Comparison of ENCODE assay signal across 8 mouse cellular contexts in the genomic region with DNA sequence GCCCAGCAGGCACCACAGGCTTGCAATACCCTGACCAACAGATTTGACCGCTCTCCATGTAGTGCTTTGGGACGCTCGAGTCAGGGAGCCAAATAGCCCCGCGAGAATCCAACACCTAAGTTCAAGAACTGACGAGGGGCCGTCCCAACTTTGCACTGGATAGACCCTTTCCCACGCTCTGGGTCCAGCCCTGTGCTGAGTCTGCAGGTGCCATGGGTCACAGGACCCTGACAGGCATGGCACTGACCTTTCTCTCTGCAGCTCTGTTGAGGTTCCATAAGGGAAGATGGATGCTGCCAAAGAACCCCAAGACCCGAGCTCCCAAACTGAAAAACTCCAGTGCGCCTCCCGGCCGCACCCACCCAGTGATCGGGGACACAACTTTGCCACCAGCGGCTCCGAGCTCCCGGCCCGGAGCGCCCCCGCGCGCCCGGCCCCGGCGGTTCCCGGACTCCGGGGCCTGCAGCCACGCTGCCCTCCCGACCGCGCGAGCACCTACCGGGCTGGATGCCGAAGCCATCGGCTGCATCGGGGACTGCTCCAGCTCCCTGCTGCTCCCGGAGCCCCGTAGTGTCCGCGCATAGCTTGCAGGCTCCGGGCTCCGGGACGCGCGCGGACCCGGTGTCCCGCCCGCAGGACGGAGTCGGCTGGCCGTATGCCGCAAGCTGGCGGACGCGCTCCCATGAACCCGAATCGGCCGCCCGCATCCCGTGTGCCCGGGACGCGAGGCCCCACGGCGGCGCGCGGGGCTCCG. TPM values are rescaled to one million over a fixed set of nuclear protein-coding genes. Genes with fewer than 3 reads are reported as not detected.
A peak's percentile ranks its signal among the peaks of the same experiment; 100 is the strongest.
DNase-seq lines count a peak whose midpoint lies in the region; ATAC-seq and TF ChIP-seq lines count a peak whose summit lies in the region.

No protein-coding gene starts in this region.

- H3K9me3 ChIP-seq in erythroblast, embryonic 14.5 days (ENCODE audit: control insufficient read depth, low read length): no peaks in the 10 kb centered on the region
- H3K9me3 ChIP-seq in limb, embryonic 13.5 days: no peaks in the 10 kb centered on the region
- no peaks in the 10 kb centered on the region for H3K9me3 ChIP-seq in midbrain, embryonic 13.5 days
- no peaks in the 10 kb centered on the region for H3K9me3 ChIP-seq in stomach, embryonic 16.5 days (replicated peaks; ENCODE audit: control insufficient read depth, low read length)

- peaks cover 12% of the 10 kb centered on the region for H3K4me1 ChIP-seq in erythroblast, embryonic 14.5 days (ENCODE audit: control insufficient read depth)
- peaks cover 34% of the 10 kb centered on the region for H3K4me1 ChIP-seq in kidney, adult 2 months (ENCODE audit: control insufficient read depth, insufficient read depth, low read length)
- H3K4me1 ChIP-seq in limb, embryonic 13.5 days: peaks cover 46% of the 10 kb centered on the region
- H3K4me1 ChIP-seq in midbrain, embryonic 13.5 days (replicated peaks): peaks cover 31% of the 10 kb centered on the region
- H3K4me1 ChIP-seq in stomach, embryonic 16.5 days (ENCODE audit: control insufficient read depth, insufficient read depth, low read length): peaks cover 16% of the 10 kb centered on the region

- H3K36me3 ChIP-seq in erythroblast, embryonic 14.5 days (ENCODE audit: control insufficient read depth): no peaks in the 10 kb centered on the region
- no peaks in the 10 kb centered on the region for H3K36me3 ChIP-seq in kidney, adult 2 months (ENCODE audit: control insufficient read depth, insufficient read depth, low read length)
- no peaks in the 10 kb centered on the region for H3K36me3 ChIP-seq in limb, embryonic 13.5 days
- H3K36me3 ChIP-seq in midbrain, embryonic 13.5 days: no peaks in the 10 kb centered on the region
- no peaks in the 10 kb centered on the region for H3K36me3 ChIP-seq in stomach, embryonic 16.5 days (ENCODE audit: control insufficient read depth, insufficient read depth, low read length)

- TF ChIP-seq CTCF in kidney, adult 2 months (conservative IDR thresholded peaks at IDR 0.05; ENCODE audit: insufficient read depth, insufficient read length, low read depth, low read length): no peak; the same call in 1 of the 2 replicates

- peaks cover 23% of the 10 kb centered on the region for H3K27me3 ChIP-seq in erythroblast, embryonic 14.5 days (ENCODE audit: control insufficient read depth)
- no peaks in the 10 kb centered on the region for H3K27me3 ChIP-seq in kidney, adult 2 months (replicated peaks; ENCODE audit: control insufficient read depth, insufficient read depth, low read length)
- peaks cover 5% of the 10 kb centered on the region; the same call in 1 of the 2 replicates for H3K27me3 ChIP-seq in limb, embryonic 13.5 days
- H3K27me3 ChIP-seq in midbrain, embryonic 13.5 days: peaks cover 16% of the 10 kb centered on the region
- no peaks in the 10 kb centered on the region for H3K27me3 ChIP-seq in stomach, embryonic 16.5 days (ENCODE audit: control insufficient read depth, insufficient read depth, low read length)

- DNase-seq in embryo, embryonic 11 days: peak; percentile 75
- peak; percentile 51 to 62 for DNase-seq in heart, adult 9 months (ENCODE audit: low spot score in 2 of 2)
- peak; percentile 85 for DNase-seq in kidney, adult 2 months

- peak overlapping the region; percentile 79 for H3K9ac ChIP-seq in limb, embryonic 13.5 days
- H3K9ac ChIP-seq in midbrain, embryonic 13.5 days (replicated peaks): peak overlapping the region; percentile 71
- H3K9ac ChIP-seq in stomach, embryonic 16.5 days (ENCODE audit: low read length): peak overlapping the region; percentile 88

- H3K27ac ChIP-seq in kidney, adult 2 months (ENCODE audit: insufficient read depth, low read depth, low read length): peak overlapping the region; percentile 78
- peak overlapping the region; percentile 67 for H3K27ac ChIP-seq in limb, embryonic 13.5 days
- H3K27ac ChIP-seq in midbrain, embryonic 13.5 days: no peak overlapping the region
- peak overlapping the region; percentile 79 for H3K27ac ChIP-seq in stomach, embryonic 16.5 days (ENCODE audit: low read length)

- no peak for ATAC-seq in erythroblast, adult 5-6 weeks (replicated peaks; ENCODE audit: low FRiP score, poor library complexity, severe bottlenecking)
- peak; percentile 29; the same call in 1 of the 2 replicates for ATAC-seq in limb, embryonic 13.5 days (ENCODE audit: low FRiP score, low read depth)
- ATAC-seq in midbrain, embryonic 13.5 days: peak; percentile 72
- peak; percentile 65 for ATAC-seq in stomach, embryonic 16.5 days (ENCODE audit: insufficient read depth, low FRiP score)

- WGBS in kidney, adult 2 months: under 1% methylated on average over 69 of the region's 69 CpGs
- under 1% methylated on average over 66 of the region's 69 CpGs for WGBS in limb, embryonic 13.5 days
- under 1% methylated on average over 67 of the region's 69 CpGs for WGBS in midbrain, embryonic 13.5 days
- WGBS in stomach, embryonic 16.5 days: under 1% methylated on average over 66 of the region's 69 CpGs

- H3K4me2 ChIP-seq in limb, embryonic 13.5 days (replicated peaks): peak overlapping the region; percentile 85
- peak overlapping the region; percentile 95 for H3K4me2 ChIP-seq in midbrain, embryonic 13.5 days (replicated peaks)
- H3K4me2 ChIP-seq in stomach, embryonic 16.5 days (ENCODE audit: low read depth, low read length): peak overlapping the region; percentile 90

- TF ChIP-seq POLR2A in kidney, adult 2 months (IDR thresholded peaks at IDR 0.05; ENCODE audit: low read depth, low read length): no peak

- peak overlapping the region; percentile 57 for H3K4me3 ChIP-seq in erythroblast, embryonic 14.5 days (replicated peaks)
- peak overlapping the region; percentile 82 for H3K4me3 ChIP-seq in kidney, adult 2 months (ENCODE audit: insufficient read depth, low read depth, low read length)
- peak overlapping the region; percentile 70 for H3K4me3 ChIP-seq in limb, embryonic 13.5 days
- H3K4me3 ChIP-seq in midbrain, embryonic 13.5 days (replicated peaks): peak overlapping the region; percentile 61
- H3K4me3 ChIP-seq in stomach, embryonic 16.5 days (replicated peaks; ENCODE audit: low read length): peak overlapping the region; percentile 79

RNA-seq across cellular contexts. Expression of a gene that starts 0.5 kb away (rescaled TPM):
- polyA plus RNA-seq in erythroblast, embryonic 14.5 days (2012): 0.05 TPM in 1 of 2 replicates, not detected in the other
- not detected in 2 replicates for total RNA-seq in erythroblast, adult 5-6 weeks (2015; ENCODE audit: low replicate concordance)
- total RNA-seq in erythroblast, adult 5-6 weeks (2017; ENCODE audit: low replicate concordance): not detected in 2 replicates
- 76.1 and 80.8 TPM in 2 replicates for polyA plus RNA-seq in kidney, adult 2 months (2012; rRNA removed)
- 14.4 and 15.3 TPM in 2 replicates for polyA plus RNA-seq in limb, embryonic 13.5 days (2015; fragmentation: Nextera tagmentation; extraction: Ambion mirVana)
- 18.7 and 23.5 TPM in 2 replicates for polyA plus RNA-seq in midbrain, embryonic 13.5 days (2015; fragmentation: Nextera tagmentation; extraction: Ambion mirVana)
- polyA plus RNA-seq in stomach, embryonic 16.5 days (2015; fragmentation: Nextera tagmentation; extraction: Ambion mirVana): 13.2 and 13.4 TPM in 2 replicates

Comparison
In these comparisons a context has a peak if more than half of its experiments do, and no peak if none do; other contexts are left out.
1. RNA of a gene that starts 0.5 kb away (polyA plus RNA-seq): 76.1 to 80.8 TPM in kidney, adult 2 months, 18.7 to 23.5 TPM in midbrain, embryonic 13.5 days, 14.4 to 15.3 TPM in limb, embryonic 13.5 days and 13.2 to 13.4 TPM in stomach, embryonic 16.5 days; 0.05 TPM in erythroblast, embryonic 14.5 days; every median in the first group is over 10 times any median in the second.
2. Peak in every context shown above with its lines, with median percentiles within 50 percentile points of each other: H3K4me3 ChIP-seq, DNase-seq, H3K4me2 ChIP-seq and H3K9ac ChIP-seq.